Mouse (Mus musculus) ES-E14 (cell line): ENCODE results near the gene Acaa1a. TPM values are rescaled to one million over a fixed set of nuclear protein-coding genes. Genes with fewer than 3 reads are reported as not detected.

Experiments used
- DNase-seq: peaks from one replicate; pipeline ENCODE4 v3.0.0-alpha.2; 2013; ENCODE audit warnings: low read depth, low spot score
- H3K27ac ChIP-seq: 2 replicates; pipeline ENCODE4 v1.5.1; 2012; ENCODE audit warnings: low read depth, mild to moderate bottlenecking, low read length, moderate library complexity, mixed read lengths; ENCODE audit not compliant: poor library complexity, insufficient read depth, severe bottlenecking
- H3K36me3 ChIP-seq: 2 replicates; pipeline ENCODE4 v1.6.1; 2012; ENCODE audit warnings: mild to moderate bottlenecking, low read length, moderate library complexity, mixed read lengths; ENCODE audit not compliant: control insufficient read depth, poor library complexity, insufficient read depth, severe bottlenecking
- H3K4me1 ChIP-seq, 2 experiments: fragments of 150-350 bp in 1 of 2; sonication (generic) in 1 of 2; 2 replicates each; pipeline ENCODE4 v1.6.1; 2012; ENCODE audit warnings: low read length in 2 of 2, mild to moderate bottlenecking in 1 of 2, mixed read lengths in 1 of 2; ENCODE audit not compliant: control insufficient read depth in 2 of 2, insufficient read depth in 2 of 2, poor library complexity in 1 of 2
- H3K4me3 ChIP-seq, 2 experiments: fragments of 150-350 bp in 1 of 2; sonication (generic) in 1 of 2; 2 replicates each; pipeline ENCODE4 v1.5.1; 2012; ENCODE audit warnings: low read length in 2 of 2, low read depth in 1 of 2, mild to moderate bottlenecking in 1 of 2, mixed read lengths in 1 of 2; ENCODE audit not compliant: insufficient read depth in 1 of 2, poor library complexity in 1 of 2, severe bottlenecking in 1 of 2
- H3K9ac ChIP-seq: 2 replicates; pipeline ENCODE4 v1.6.1; 2012; ENCODE audit warnings: low read depth, mild to moderate bottlenecking, low read length, mixed read lengths; ENCODE audit not compliant: poor library complexity, insufficient read depth, severe bottlenecking
- H3K9me3 ChIP-seq: fragments of 150-350 bp; sonication (generic); 2 replicates; pipeline ENCODE4 v1.6.1; 2012; ENCODE audit warnings: low read depth, mild to moderate bottlenecking, low read length; ENCODE audit not compliant: control insufficient read depth, insufficient read depth
- CHD2 ChIP-seq: IDR thresholded peaks from 2 replicates; pipeline ENCODE4 v1.6.1; 2014; ENCODE audit warnings: mild to moderate bottlenecking, low read depth, low read length, inconsistent platforms
- HCFC1 ChIP-seq: IDR thresholded peaks from 2 replicates; pipeline ENCODE4 v1.6.1; 2012; ENCODE audit warnings: low read length, inconsistent platforms, borderline replicate concordance; ENCODE audit not compliant: insufficient read depth
- MAFK ChIP-seq: IDR thresholded peaks from 2 replicates; pipeline ENCODE4 v1.6.1; 2014; ENCODE audit warnings: mild to moderate bottlenecking, low read depth, low read length, inconsistent platforms; ENCODE audit not compliant: insufficient read depth
- ZC3H11A ChIP-seq: IDR thresholded peaks from 2 replicates; pipeline ENCODE4 v1.6.1; 2012; ENCODE audit warnings: low read depth, mild to moderate bottlenecking, inconsistent platforms, low read length, borderline replicate concordance
- ZNF384 ChIP-seq: IDR thresholded peaks from 2 replicates; pipeline ENCODE4 v1.6.1; 2012; ENCODE audit warnings: low read depth, low read length, inconsistent platforms
- in situ Hi-C, 2 experiments: fragments of 600-800 bp; cut with MboI; formaldehyde crosslinking; loops; one replicate each; pipeline ENCODE4 v1.15.1; 2025; ENCODE audit warnings: low sequenced_read_pairs in 2 of 2, inconsistent platforms in 1 of 2; ENCODE audit not compliant: unreplicated experiment in 2 of 2
- total RNA-seq: library from RNA; depleted of rRNA; stranded (reverse); fragments of 300-350 nt; gene quantifications from 2 replicates; pipeline ENCODE4 v1.2.3, GENCODE M21; 2012

Gene Acaa1a
- total RNA-seq, 1 experiment, result 54.9 TPM

- peaks cover 17% of the 10 kb centered on the region; the same call in 1 of the 2 replicates for H3K36me3 ChIP-seq
- peak within 1 kb of the TSS; percentile 68 for H3K27ac ChIP-seq
- in situ Hi-C loops, result no loop called here
- H3K9me3 ChIP-seq, result no peaks in the 10 kb centered on the region
- TF ChIP-seq HCFC1, result no peak
- TF ChIP-seq MAFK, result no peak
- TF ChIP-seq ZNF384, result no peak
- TF ChIP-seq ZC3H11A, result no peak
- TF ChIP-seq CHD2, result no peak
- peaks cover 3 to 14% of the 10 kb centered on the region in 2 experiments; a peak in 2 of 4 replicates for H3K4me1 ChIP-seq
- peak within 1 kb of the TSS; percentile 84 for H3K9ac ChIP-seq
- peak; percentile 98 for DNase-seq
- H3K4me3 ChIP-seq, result peak within 1 kb of the TSS; percentile 78 to 81
Observed at GRCm38 (mm10) chr9:119340909-119341816, 1.7 kb downstream of the Acaa1a start, which contains the start of gene Myd88. Gene Myd88, minus strand, starts transcription at chr9:119341411.

DNA sequence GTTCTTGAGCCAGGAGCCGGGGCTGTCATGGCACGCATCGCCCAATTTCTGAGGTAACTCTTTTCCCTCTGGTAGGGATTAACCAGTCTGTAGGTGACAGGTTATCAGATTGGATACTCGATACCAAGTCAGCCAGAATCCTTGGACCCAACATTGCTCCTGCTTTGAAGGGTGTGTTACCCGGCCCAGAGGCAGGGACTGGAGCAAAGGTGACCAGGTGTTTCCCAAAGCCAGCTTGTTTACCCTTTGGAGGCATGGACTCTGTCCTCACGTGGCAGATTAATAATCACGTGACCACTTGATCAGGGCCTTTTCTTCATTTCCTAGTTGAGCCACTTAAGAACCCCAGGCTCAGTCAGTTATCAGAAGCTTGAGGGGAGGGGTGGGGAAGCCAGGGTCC is 3.3 kb downstream of the Acaa1a start:
- TF ChIP-seq ZNF384, result no peak
- H3K4me3 ChIP-seq, result no peak overlapping the region

GRCm38 (mm10) chr9:119346376-119346775 is 6.9 kb downstream of the Acaa1a start:
- no peaks in the 10 kb centered on the region for H3K9me3 ChIP-seq
- in situ Hi-C loops, result no loop called here
- H3K9ac ChIP-seq, result no peak overlapping the region
- DNase-seq, result no peak
- TF ChIP-seq ZNF384, result no peak
- H3K4me3 ChIP-seq, result no peak overlapping the region
- H3K27ac ChIP-seq, result no peak overlapping the region
- peaks cover 3 to 6% of the 10 kb centered on the region in 2 experiments; a peak in 2 of 4 replicates for H3K4me1 ChIP-seq
- H3K36me3 ChIP-seq, result peaks cover 43% of the 10 kb centered on the region

More for the DNA sequence above, 3.3 kb downstream of the Acaa1a start:
- no peak for DNase-seq
- Histone ChIP-seq H3K36me3 (peaks cover 24% of the 10 kb centered on the region; the same call in 1 of the 2 replicates), H3K4me1 (peaks cover 3 to 14% of the 10 kb centered on the region in 2 experiments; a peak in 2 of 4 replicates), H3K9me3 (no peaks in the 10 kb centered on the region), H3K9ac (no peak overlapping the region), H3K27ac (no peak overlapping the region)
- in situ Hi-C loops, result no loop called here

DNA sequence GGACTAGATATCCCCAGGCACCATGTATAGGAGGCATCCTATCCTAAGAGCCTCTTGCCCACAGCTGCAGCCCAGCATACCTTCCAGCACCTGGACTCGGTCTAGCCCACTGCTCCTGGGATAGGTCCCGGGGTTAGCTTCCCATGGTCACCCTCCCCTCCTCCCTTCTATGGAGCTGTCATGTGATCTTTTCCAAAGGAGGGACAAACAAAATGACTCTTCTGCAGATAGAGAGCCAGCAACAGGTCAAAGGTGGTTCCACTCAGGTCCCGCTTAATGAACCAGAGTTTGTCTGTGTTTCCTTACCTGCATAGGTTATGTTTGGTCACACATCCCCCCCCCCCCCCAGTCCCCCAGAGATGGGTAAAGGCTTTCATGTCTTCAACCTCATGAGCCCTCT is 11.1 kb downstream of the Acaa1a start:
- H3K27ac ChIP-seq, result no peak overlapping the region
- no peak overlapping the region for H3K9ac ChIP-seq
- in situ Hi-C loops, result no loop called here
- H3K36me3 ChIP-seq, result peaks cover 27% of the 10 kb centered on the region
- no peaks in the 10 kb centered on the region for H3K9me3 ChIP-seq
- no peak overlapping the region for H3K4me3 ChIP-seq
- no peak for TF ChIP-seq ZC3H11A
- no peak for TF ChIP-seq CHD2
- no peak for DNase-seq
- H3K4me1 ChIP-seq, result no peaks in the 10 kb centered on the region
